25 mouse cellular contexts compared by ENCODE assay signal in the genomic region with DNA sequence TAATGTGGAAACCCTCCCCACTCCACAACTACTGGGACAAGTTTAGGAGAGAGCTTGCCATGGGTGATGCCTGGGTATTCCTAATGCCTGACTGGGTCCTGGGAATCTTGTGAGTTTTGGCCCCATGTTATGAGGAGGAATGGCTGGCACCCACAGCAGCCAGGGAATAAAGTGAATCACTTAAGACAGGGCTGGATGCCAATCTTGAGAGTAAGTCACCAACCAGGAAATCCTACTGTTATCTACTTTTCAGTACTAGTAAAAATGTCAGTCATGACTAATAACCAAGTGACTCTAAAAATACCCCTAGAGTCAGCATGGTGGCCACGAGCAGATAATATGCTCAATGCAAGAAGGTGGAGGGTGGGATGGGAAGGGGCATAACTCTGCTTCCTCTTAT.
A peak's percentile ranks its signal among the peaks of the same experiment; 100 is the strongest.
DNase-seq lines count a peak whose midpoint lies in the region; ATAC-seq and TF ChIP-seq lines count a peak whose summit lies in the region.
"Had no signal": no experiment of that assay in that cellular context is flagged by ENCODE, and none has a peak within 500 bp of the region (broad histone marks: within the 10 kb centered on the region; RNA-seq: fewer than 3 reads in every experiment).

No protein-coding gene starts in this region.

- DNase-seq in adrenal gland, adult 2 months = peak; percentile 49
- no peak for DNase-seq in adrenal gland, adult 8-10 months
- no peak for DNase-seq in heart, postnatal 36 days
- DNase-seq in lung, postnatal 0 days (ENCODE audit: low spot score) = peak; percentile 44
- DNase-seq in lung, adult 18-20 months = no peak
- DNase-seq in left cerebral cortex, postnatal 4 days = no peak
- DNase-seq: cerebellum, adult 11-12 months; cerebellum, postnatal 10 days; forebrain, postnatal 0 days; gastrocnemius, postnatal 14 days; kidney, postnatal 25 days; layer of hippocampus, postnatal 36 days; lung, adult 2 months; thymus, adult 2 months; thymus, postnatal 4 days had no signal

- no peak for TF ChIP-seq POLR2A in myocyte (IDR thresholded peaks at IDR 0.05; ENCODE audit: insufficient read length, low read depth)

- H3K27me3 ChIP-seq in heart, embryonic 14.5 days (ENCODE audit: control insufficient read depth, insufficient read depth, low read length) = no peaks in the 10 kb centered on the region
- no peaks in the 10 kb centered on the region for H3K27me3 ChIP-seq in lung, postnatal 0 days (replicated peaks; ENCODE audit: insufficient read depth, low read length)
- no peaks in the 10 kb centered on the region for H3K27me3 ChIP-seq in myocyte (ENCODE audit: control insufficient read depth, insufficient read depth, insufficient read length)
- H3K27me3 ChIP-seq: CH12.LX; limb, embryonic 13.5 days; liver, embryonic 12.5 days; midbrain, embryonic 12.5 days had no signal

- H3K4me2 ChIP-seq in heart, embryonic 14.5 days (ENCODE audit: low read length) = 0 out of 2 replicates have a peak overlapping the region, but pooled peaks have one; percentile 2
- H3K4me2 ChIP-seq in lung, postnatal 0 days (replicated peaks; ENCODE audit: low read depth, low read length) = no peak overlapping the region
- peak overlapping the region; percentile 60 for H3K4me2 ChIP-seq in myocyte (ENCODE audit: low read depth)
- H3K4me2 ChIP-seq: limb, embryonic 13.5 days; liver, embryonic 12.5 days; midbrain, embryonic 12.5 days had no signal

- no peaks in the 10 kb centered on the region for H3K9me3 ChIP-seq in heart, embryonic 14.5 days (ENCODE audit: control insufficient read depth, low read length)
- H3K9me3 ChIP-seq in lung, postnatal 0 days (ENCODE audit: low read length) = no peaks in the 10 kb centered on the region
- H3K9me3 ChIP-seq: hindbrain, embryonic 10.5 days; limb, embryonic 13.5 days; liver, embryonic 12.5 days; midbrain, embryonic 12.5 days had no signal

- no peaks in the 10 kb centered on the region for H3K36me3 ChIP-seq in heart, embryonic 14.5 days (ENCODE audit: control insufficient read depth, insufficient read depth, low read length)
- H3K36me3 ChIP-seq in lung, postnatal 0 days (ENCODE audit: insufficient read depth, low read length) = no peaks in the 10 kb centered on the region
- H3K36me3 ChIP-seq in myocyte (ENCODE audit: control insufficient read depth, insufficient read depth) = no peaks in the 10 kb centered on the region
- H3K36me3 ChIP-seq: G1E; hindbrain, embryonic 10.5 days; limb, embryonic 13.5 days; liver, embryonic 12.5 days; midbrain, embryonic 12.5 days had no signal

- intact Hi-C loops in heart, postnatal 36 days (cut with DNase I) = no loop called here
- intact Hi-C loops in left cerebral cortex, postnatal 4 days (cut with DNase I) = no loop called here

- H3ac ChIP-seq in myocyte (ENCODE audit: control insufficient read depth, insufficient read length) = no peak overlapping the region

- H3K27ac ChIP-seq in heart, embryonic 14.5 days (replicated peaks in 1 of 2; ENCODE audit: control insufficient read depth in 1 of 2, insufficient read depth in 1 of 2, low read depth in 2 of 2, low read length in 2 of 2) = peak overlapping the region in 1 of 2 experiments; percentile 41; a peak in 2 of 4 replicates
- H3K27ac ChIP-seq in lung, postnatal 0 days (ENCODE audit: low read length) = no peak overlapping the region
- H3K27ac ChIP-seq: hindbrain, embryonic 10.5 days; limb, embryonic 13.5 days; liver, embryonic 12.5 days; midbrain, embryonic 12.5 days had no signal

- no peak for TF ChIP-seq CTCF in lung, postnatal 0 days (IDR thresholded peaks at IDR 0.05)

- H3K79me2 ChIP-seq in myocyte (ENCODE audit: control insufficient read depth, insufficient read depth) = no peaks in the 10 kb centered on the region

- no peak overlapping the region for H3K9ac ChIP-seq in heart, embryonic 14.5 days (ENCODE audit: low read length)
- H3K9ac ChIP-seq in lung, postnatal 0 days (replicated peaks; ENCODE audit: low read depth) = no peak overlapping the region
- H3K9ac ChIP-seq: forebrain, postnatal 0 days; limb, embryonic 13.5 days; liver, embryonic 12.5 days; midbrain, embryonic 12.5 days had no signal

- no peak; the same call in 1 of the 2 replicates for TF ChIP-seq EP300 in lung, postnatal 0 days (IDR thresholded peaks at IDR 0.05)

- ATAC-seq in heart, embryonic 14.5 days (ENCODE audit: insufficient number of reproducible peaks, insufficient read depth, low FRiP score, low read depth) = no peak
- ATAC-seq in lung, postnatal 0 days = no peak
- ATAC-seq: forebrain, postnatal 0 days; hindbrain, embryonic 16.5 days; intestine, postnatal 0 days; liver, embryonic 12.5 days had no signal

- H3K4me1 ChIP-seq in heart, embryonic 14.5 days (ENCODE audit: control insufficient read depth in 2 of 2, insufficient read depth in 2 of 2, low read length in 2 of 2) = peaks cover 20 to 25% of the 10 kb centered on the region in 2 experiments
- no peaks in the 10 kb centered on the region; the same call in 1 of the 2 replicates for H3K4me1 ChIP-seq in lung, postnatal 0 days (ENCODE audit: insufficient read depth, low read depth, low read length)
- H3K4me1 ChIP-seq: limb, embryonic 13.5 days; liver, embryonic 12.5 days; midbrain, embryonic 12.5 days had no signal

- no peak overlapping the region for H3K4me3 ChIP-seq in heart, embryonic 14.5 days (ENCODE audit: control insufficient read depth in 1 of 2, insufficient read depth in 1 of 2, low read depth in 1 of 2, low read length in 2 of 2)
- H3K4me3 ChIP-seq in lung, postnatal 0 days (ENCODE audit: low read depth, low read length) = no peak overlapping the region
- H3K4me3 ChIP-seq in myocyte = no peak overlapping the region
- H3K4me3 ChIP-seq: hindbrain, embryonic 10.5 days; limb, embryonic 13.5 days; liver, embryonic 12.5 days; midbrain, embryonic 12.5 days had no signal

- 12% methylated on average over 1 of the region's 1 CpGs for WGBS in heart, embryonic 14.5 days
- WGBS in lung, postnatal 0 days = 53% methylated on average over 1 of the region's 1 CpGs

TF ChIP-seq in myocyte, 11 proteins besides CTCF, POLR2A, EP300 and RAD21:
- TF ChIP-seq SRF (IDR thresholded peaks at IDR 0.05; ENCODE audit: control insufficient read depth, insufficient read length, low read depth) (no peak), MYOG (IDR thresholded peaks at IDR 0.05; ENCODE audit: control insufficient read depth in 1 of 3, insufficient read depth in 1 of 3, insufficient read length in 2 of 3, low read depth in 2 of 3) (no peak), REST (IDR thresholded peaks at IDR 0.05; ENCODE audit: insufficient read depth, insufficient read length) (no peak), USF1 (IDR thresholded peaks at IDR 0.05; ENCODE audit: low read depth) (no peak), MAX (IDR thresholded peaks at IDR 0.05; ENCODE audit: low read depth) (no peak), TCF12 (IDR thresholded peaks at IDR 0.05; ENCODE audit: insufficient read depth, poor library complexity, severe bottlenecking) (no peak), MYOD1 (IDR thresholded peaks at IDR 0.05; ENCODE audit: control insufficient read depth in 1 of 3, insufficient read length in 2 of 3, low read depth in 2 of 3) (no peak), E2F4 (IDR thresholded peaks at IDR 0.05; ENCODE audit: insufficient read depth) (no peak), TCF3 (IDR thresholded peaks at IDR 0.05; ENCODE audit: insufficient read length, low read depth) (no peak)

Comparison
In these comparisons a context has a peak if more than half of its experiments do, and no peak if none do; other contexts are left out.
1. DNase-seq: peak in adrenal gland, adult 2 months (single experiment) and lung, postnatal 0 days (single experiment); none in adrenal gland, adult 8-10 months (single experiment), heart, postnatal 36 days (0 of 2), lung, adult 18-20 months (0 of 2) and left cerebral cortex, postnatal 4 days (single experiment).